Mouse (Mus musculus): ENCODE data around the gene 2410004P03Rik.

The 2410004P03Rik gene

GRCm38 (mm10) chr12:17011100-17011870, at the start of gene 2410004P03Rik:
2410004P03Rik (minus strand) TSS chr12:17011727.
- DNase-seq (ENCODE audit: low spot score): no peak

- no peak for DNase-seq (ENCODE audit: low spot score)
Measured at GRCm38 (mm10) chr12:17061183-17061722, 49.7 kb upstream of the 2410004P03Rik start.

- no peak for DNase-seq (ENCODE audit: low spot score)
Measured at GRCm38 (mm10) chr12:17058490-17058889, 47.0 kb upstream of the 2410004P03Rik start.

GRCm38 (mm10) chr12:17057110-17057509, 45.6 kb upstream of the 2410004P03Rik start:
- no peak for DNase-seq (ENCODE audit: low spot score)

- DNase-seq (ENCODE audit: low spot score): no peak
Measured at GRCm38 (mm10) chr12:17055766-17056165, 44.2 kb upstream of the 2410004P03Rik start.

GRCm38 (mm10) chr12:17054691-17055090, 43.2 kb upstream of the 2410004P03Rik start:
- DNase-seq (ENCODE audit: low spot score): no peak

GRCm38 (mm10) chr12:17052673-17053072, 41.1 kb upstream of the 2410004P03Rik start:
- no peak for DNase-seq (ENCODE audit: low spot score)

GRCm38 (mm10) chr12:17051057-17051456, 39.5 kb upstream of the 2410004P03Rik start:
- DNase-seq (ENCODE audit: low spot score): no peak

- DNase-seq (ENCODE audit: low spot score): no peak
Measured at GRCm38 (mm10) chr12:17049796-17050195, 38.3 kb upstream of the 2410004P03Rik start.

- DNase-seq (ENCODE audit: low spot score): peak; percentile 44
Measured at GRCm38 (mm10) chr12:17048979-17049612, 37.6 kb upstream of the 2410004P03Rik start.

- no peak for DNase-seq (ENCODE audit: low spot score)
Measured at GRCm38 (mm10) chr12:17043311-17043710, 31.8 kb upstream of the 2410004P03Rik start.

- no peak for DNase-seq (ENCODE audit: low spot score)
Measured at GRCm38 (mm10) chr12:17040567-17040966, 29.0 kb upstream of the 2410004P03Rik start.

- DNase-seq (ENCODE audit: low spot score): no peak
Measured at GRCm38 (mm10) chr12:17039415-17039814, 27.9 kb upstream of the 2410004P03Rik start.

- no peak for DNase-seq (ENCODE audit: low spot score)
Measured at GRCm38 (mm10) chr12:17038246-17038645, 26.7 kb upstream of the 2410004P03Rik start.

GRCm38 (mm10) chr12:17037053-17037610, 25.6 kb upstream of the 2410004P03Rik start:
- no peak for DNase-seq (ENCODE audit: low spot score)

- no peak for DNase-seq (ENCODE audit: low spot score)
Measured at GRCm38 (mm10) chr12:17036532-17036931, 25.0 kb upstream of the 2410004P03Rik start.

GRCm38 (mm10) chr12:17035128-17035527, 23.6 kb upstream of the 2410004P03Rik start:
- DNase-seq (ENCODE audit: low spot score): no peak

GRCm38 (mm10) chr12:17034671-17035070, 23.1 kb upstream of the 2410004P03Rik start:
- no peak for DNase-seq (ENCODE audit: low spot score)

GRCm38 (mm10) chr12:17033464-17033841, 21.9 kb upstream of the 2410004P03Rik start:
- no peak for DNase-seq (ENCODE audit: low spot score)

GRCm38 (mm10) chr12:17032694-17033463, 21.4 kb upstream of the 2410004P03Rik start:
- no peak for DNase-seq (ENCODE audit: low spot score)

GRCm38 (mm10) chr12:17024554-17025110, 13.1 kb upstream of the 2410004P03Rik start:
- no peak for DNase-seq (ENCODE audit: low spot score)

- no peak for DNase-seq (ENCODE audit: low spot score)
Measured at GRCm38 (mm10) chr12:17022145-17022544, 10.6 kb upstream of the 2410004P03Rik start.
